Mouse (Mus musculus) megakaryocyte, embryonic 14.5 days (primary cell): ENCODE results near the gene Ppm1h. TPM values are rescaled to one million over a fixed set of nuclear protein-coding genes. Genes with fewer than 3 reads are reported as not detected.

Source experiments
- H3K27me3 ChIP-seq: replicated peaks from 2 replicates; pipeline ENCODE3; 2012; ENCODE audit warnings: inconsistent platforms
- H3K36me3 ChIP-seq: replicated peaks from 2 replicates; pipeline ENCODE3; 2012; ENCODE audit warnings: low read length, inconsistent platforms, mixed read lengths
- H3K4me1 ChIP-seq: 2 replicates; pipeline ENCODE4 v1.6.1; 2012; ENCODE audit warnings: inconsistent platforms
- H3K4me3 ChIP-seq: replicated peaks from 2 replicates; pipeline ENCODE3; 2012; ENCODE audit warnings: moderate library complexity, mild to moderate bottlenecking, inconsistent platforms
- H3K9me3 ChIP-seq: 2 replicates; pipeline ENCODE4 v1.6.1; 2012; ENCODE audit warnings: inconsistent platforms
- FLI1 ChIP-seq: IDR thresholded peaks from 2 replicates; pipeline ENCODE4 v1.6.1; 2012; ENCODE audit warnings: low read length, inconsistent platforms, mixed read lengths
- GATA1 ChIP-seq: IDR thresholded peaks from 3 replicates; pipeline ENCODE4 v1.6.1; 2012; ENCODE audit warnings: mixed read lengths, low read length, inconsistent platforms, borderline replicate concordance
- polyA plus RNA-seq: library from polyadenylated mRNA; stranded (reverse); fragments of >175 nt; gene quantifications from 2 replicates; pipeline ENCODE4 v1.2.3, GENCODE M21; 2012; ENCODE audit warnings: low replicate concordance; ENCODE audit not compliant: insufficient read depth

Gene Ppm1h
- polyA plus RNA-seq, 1 experiment: 5.5 TPM

DNA sequence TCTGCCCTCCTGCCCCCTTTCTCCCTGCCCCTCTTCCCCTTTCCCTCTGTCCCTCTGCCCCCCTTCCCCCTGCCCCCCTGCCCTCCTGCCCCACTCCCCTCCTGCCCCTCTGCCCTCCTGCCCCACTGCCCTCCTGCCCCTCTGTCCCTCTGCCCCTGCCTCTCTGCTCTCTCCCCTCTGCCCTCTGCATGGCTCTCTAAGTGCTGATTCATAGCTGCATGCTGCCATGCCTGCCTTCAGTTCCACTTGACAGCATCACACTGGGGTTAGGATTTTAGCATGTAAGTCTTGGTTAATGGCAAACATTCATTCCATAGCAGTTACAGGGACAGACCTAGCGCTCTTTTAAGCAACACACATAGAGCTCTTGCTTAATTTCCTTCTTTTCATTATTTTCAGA, 85.0 kb downstream of the Ppm1h start:
- Histone ChIP-seq H3K4me1 (peaks cover 16% of the 10 kb centered on the region), H3K27me3 (no peaks in the 10 kb centered on the region), H3K4me3 (no peak overlapping the region), H3K36me3 (no peaks in the 10 kb centered on the region), H3K9me3 (no peaks in the 10 kb centered on the region)
- TF ChIP-seq GATA1 (no peak), FLI1 (no peak)

- peaks cover 16% of the 10 kb centered on the region for H3K4me1 ChIP-seq
- no peaks in the 10 kb centered on the region for H3K27me3 ChIP-seq
- no peak overlapping the region for H3K4me3 ChIP-seq
- H3K9me3 ChIP-seq: no peaks in the 10 kb centered on the region
- H3K36me3 ChIP-seq: no peaks in the 10 kb centered on the region
- TF ChIP-seq FLI1: no peak
- no peak for TF ChIP-seq GATA1
Observed at GRCm38 (mm10) chr10:122764653-122765052, 86.1 kb downstream of the Ppm1h start.

DNA sequence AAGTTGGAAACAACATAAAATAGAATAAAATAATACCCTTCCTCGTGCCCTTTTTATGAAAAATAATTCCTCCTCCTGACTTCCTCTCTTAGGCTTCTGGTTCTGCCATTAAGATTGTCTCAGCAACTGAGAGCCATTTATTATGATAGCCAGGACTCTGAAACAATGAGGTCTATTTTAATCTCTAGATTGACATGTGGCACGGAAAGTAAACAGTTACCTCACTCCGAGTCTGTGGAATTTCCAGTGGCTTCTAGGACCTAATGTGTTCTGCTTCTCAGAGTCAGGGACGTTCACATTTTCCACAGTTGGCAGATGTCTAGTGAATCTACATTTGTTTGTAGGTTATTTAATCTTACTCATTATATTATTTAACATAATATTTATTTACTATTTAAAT, 87.0 kb downstream of the Ppm1h start:
- peaks cover 14% of the 10 kb centered on the region for H3K4me1 ChIP-seq
- H3K9me3 ChIP-seq: no peaks in the 10 kb centered on the region
- H3K36me3 ChIP-seq: no peaks in the 10 kb centered on the region
- no peak for TF ChIP-seq FLI1
- no peak for TF ChIP-seq GATA1
- no peak overlapping the region for H3K4me3 ChIP-seq
- no peaks in the 10 kb centered on the region for H3K27me3 ChIP-seq

- H3K4me3 ChIP-seq: no peak overlapping the region
- H3K4me1 ChIP-seq: peaks cover 9% of the 10 kb centered on the region
- H3K36me3 ChIP-seq: no peaks in the 10 kb centered on the region
- no peaks in the 10 kb centered on the region for H3K27me3 ChIP-seq
- no peak for TF ChIP-seq FLI1
- TF ChIP-seq GATA1: no peak
- no peaks in the 10 kb centered on the region for H3K9me3 ChIP-seq
Observed at GRCm38 (mm10) chr10:122765992-122766391, 87.4 kb downstream of the Ppm1h start.

- peaks cover 7% of the 10 kb centered on the region for H3K9me3 ChIP-seq
- no peaks in the 10 kb centered on the region for H3K36me3 ChIP-seq
- no peaks in the 10 kb centered on the region for H3K27me3 ChIP-seq
- no peak overlapping the region for H3K4me3 ChIP-seq
- TF ChIP-seq GATA1 (no peak), FLI1 (no peak)
- peaks cover 3% of the 10 kb centered on the region for H3K4me1 ChIP-seq
Observed at GRCm38 (mm10) chr10:122768204-122768892, 89.8 kb downstream of the Ppm1h start.

DNA sequence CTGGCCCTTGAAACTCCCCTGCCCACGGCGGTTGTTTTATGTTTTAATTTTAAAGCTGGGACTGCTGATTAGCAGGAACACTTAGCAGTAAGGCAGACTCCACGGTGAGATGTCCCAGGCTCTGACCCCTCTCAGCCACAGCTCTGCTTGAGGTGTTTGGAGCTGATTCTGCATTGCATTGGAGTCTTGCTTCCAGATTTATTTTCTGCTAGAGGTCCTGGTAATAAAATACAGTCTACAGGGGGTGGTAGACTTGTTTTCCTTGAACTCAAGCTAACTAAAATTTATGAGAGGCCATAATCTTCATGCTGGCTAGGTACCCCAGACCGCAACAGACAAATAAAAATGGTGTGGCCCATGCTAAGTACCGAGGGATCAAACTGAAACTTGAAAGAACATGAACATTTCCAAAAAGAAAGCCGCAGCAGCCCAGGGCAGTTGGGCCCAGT, 90.4 kb downstream of the Ppm1h start:
- no peak overlapping the region for H3K4me3 ChIP-seq
- H3K36me3 ChIP-seq: no peaks in the 10 kb centered on the region
- TF ChIP-seq GATA1 (no peak), FLI1 (no peak)
- H3K9me3 ChIP-seq: peaks cover 7% of the 10 kb centered on the region
- H3K27me3 ChIP-seq: no peaks in the 10 kb centered on the region
- no peaks in the 10 kb centered on the region for H3K4me1 ChIP-seq

DNA sequence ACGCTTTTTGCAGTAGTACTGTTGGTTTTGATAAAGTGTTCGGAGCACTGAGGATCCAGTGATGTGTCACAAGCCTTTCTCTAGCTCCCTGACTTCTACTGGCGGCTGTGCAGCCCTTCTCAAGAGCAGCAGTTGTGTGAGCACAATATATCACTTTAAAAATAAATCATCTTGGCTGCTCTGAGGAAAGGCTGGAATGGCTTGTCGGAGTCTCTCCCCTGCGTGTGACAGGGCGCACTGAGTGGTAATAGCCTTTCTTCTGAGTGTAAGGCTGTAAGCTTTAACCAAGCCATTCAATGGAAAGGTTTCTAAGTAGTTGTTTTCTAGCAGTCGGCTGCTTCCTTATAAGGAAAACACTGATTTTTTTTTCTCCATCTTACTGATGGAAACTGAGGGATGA, 91.8 kb downstream of the Ppm1h start:
- no peak overlapping the region for H3K4me3 ChIP-seq
- peaks cover 11% of the 10 kb centered on the region for H3K9me3 ChIP-seq
- H3K4me1 ChIP-seq: no peaks in the 10 kb centered on the region; the same call in 1 of the 2 replicates
- TF ChIP-seq GATA1 (no peak), FLI1 (no peak)
- no peaks in the 10 kb centered on the region for H3K36me3 ChIP-seq
- H3K27me3 ChIP-seq: no peaks in the 10 kb centered on the region

GRCm38 (mm10) chr10:122770987-122771386, 92.4 kb downstream of the Ppm1h start:
- Histone ChIP-seq H3K36me3 (no peaks in the 10 kb centered on the region), H3K27me3 (no peaks in the 10 kb centered on the region), H3K9me3 (peaks cover 11% of the 10 kb centered on the region), H3K4me3 (no peak overlapping the region), H3K4me1 (no peaks in the 10 kb centered on the region; the same call in 1 of the 2 replicates)
- no peak for TF ChIP-seq FLI1
- TF ChIP-seq GATA1: no peak

GRCm38 (mm10) chr10:122774169-122774568, 95.6 kb downstream of the Ppm1h start:
- Histone ChIP-seq H3K36me3 (no peaks in the 10 kb centered on the region), H3K4me1 (no peaks in the 10 kb centered on the region; the same call in 1 of the 2 replicates), H3K9me3 (peaks cover 11% of the 10 kb centered on the region), H3K4me3 (no peak overlapping the region), H3K27me3 (no peaks in the 10 kb centered on the region)
- TF ChIP-seq GATA1 (no peak), FLI1 (no peak)

GRCm38 (mm10) chr10:122777436-122777835, 98.9 kb downstream of the Ppm1h start:
- Histone ChIP-seq H3K4me3 (no peak overlapping the region), H3K27me3 (no peaks in the 10 kb centered on the region), H3K36me3 (no peaks in the 10 kb centered on the region), H3K9me3 (peaks cover 7% of the 10 kb centered on the region; the same call in 1 of the 2 replicates), H3K4me1 (no peaks in the 10 kb centered on the region; the same call in 1 of the 2 replicates)
- TF ChIP-seq GATA1: no peak
- no peak for TF ChIP-seq FLI1
